Mouse (Mus musculus) layer of hippocampus, adult 6 months (tissue): ENCODE results near the gene Igfbp3. TPM values are rescaled to one million over a fixed set of nuclear protein-coding genes. Genes with fewer than 3 reads are reported as not detected.

ENCODE experiments used
- long read RNA-seq, 2 experiments: library from polyadenylated mRNA; unstranded; transcript quantifications; one replicate each; pipeline ENCODE4 v2.0.0; 2019 to 2020
- polyA plus RNA-seq: library from polyadenylated mRNA; unstranded; fragments of <200 nt; fragmentation: Nextera tagmentation; gene quantifications from 2 replicates; pipeline ENCODE4 v1.2.3, GENCODE M21; 2021

Gene Igfbp3
- 12.0 and 12.3 TPM in 2 replicates for polyA plus RNA-seq
- long read RNA-seq, experiment 1, transcript Igfbp3-201 (5 exons, 2,421 nt), result major isoform, 28 of 33 reads
- long read RNA-seq, experiment 1, partial matches to known transcripts, result 5 of 33 reads
- long read RNA-seq, experiment 1, other reads (novel, unspliced or antisense), result 0 of 33 reads
- long read RNA-seq, experiment 2, transcript Igfbp3-201 (5 exons, 2,421 nt), result major isoform, 85 of 87 reads
- long read RNA-seq, experiment 2, partial matches to known transcripts, result 1 of 87 reads
- long read RNA-seq, experiment 2, other reads (novel, unspliced or antisense), result 0 of 87 reads

DNA sequence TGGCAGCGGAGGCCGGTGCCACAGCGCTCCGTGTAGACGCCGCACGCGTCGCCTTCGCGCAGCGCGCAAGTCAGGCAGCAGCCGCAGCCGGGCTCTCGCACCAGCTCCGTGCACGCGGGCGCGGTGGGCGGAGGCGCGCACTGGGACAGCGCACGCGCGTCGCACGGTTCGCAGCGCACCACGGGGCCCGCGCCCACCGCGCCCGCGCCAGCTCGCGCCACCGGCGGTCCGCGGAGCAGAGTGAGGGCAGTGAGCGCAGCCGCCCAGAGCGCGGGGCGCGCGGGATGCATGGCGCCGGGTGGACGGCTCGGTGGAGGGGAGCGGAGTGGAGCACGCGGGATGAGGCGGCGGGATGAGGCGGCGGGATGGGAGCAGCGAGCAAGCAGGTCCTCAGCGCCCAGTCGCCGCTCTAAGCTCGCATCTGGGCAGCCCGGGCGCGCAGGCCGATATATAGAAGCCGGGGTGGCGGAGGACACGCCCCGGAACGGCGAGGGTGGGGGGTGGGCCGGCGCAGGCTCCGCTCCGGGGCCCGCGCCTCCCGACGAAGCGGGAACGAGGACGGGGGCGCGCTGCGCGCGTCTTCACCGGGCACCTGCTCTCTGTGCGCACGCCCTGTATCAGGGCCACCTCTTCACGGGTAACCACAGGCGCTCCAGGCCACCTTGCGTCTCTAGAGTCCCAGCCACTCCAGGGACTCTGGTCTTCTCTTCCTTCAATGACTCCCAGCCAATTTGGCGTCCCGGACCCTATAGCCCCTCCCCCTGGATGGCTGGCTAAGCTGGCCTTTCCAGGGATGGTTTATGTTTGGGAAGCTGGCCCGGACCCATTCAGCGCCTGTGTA is at the start of gene Igfbp3:
Gene Igfbp3 (minus strand): TSS at position 423 of the 841 bp plus-strand sequence.

DNA sequence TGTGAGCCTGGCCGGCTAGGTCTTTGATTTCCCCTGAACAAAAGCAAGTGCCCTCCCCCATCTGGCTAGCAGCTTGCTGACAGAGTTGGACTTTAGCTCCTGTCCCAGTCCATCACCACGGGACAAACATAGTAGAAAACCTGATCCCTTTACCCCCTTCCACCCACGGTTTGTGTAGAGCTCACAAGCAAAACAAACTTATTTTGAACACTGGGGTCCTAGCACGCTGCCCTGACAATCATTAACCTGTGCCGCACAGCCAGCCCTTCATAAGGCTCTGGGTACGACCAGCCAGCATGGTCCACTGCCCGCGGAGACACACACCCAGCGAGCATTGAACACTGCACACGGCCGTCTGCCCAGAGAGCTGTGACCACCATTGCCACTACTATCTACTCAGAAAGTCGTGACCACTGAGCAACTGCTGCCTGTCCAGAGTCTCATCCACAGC is 16.2 kb downstream of the Igfbp3 start, which contains the start of gene Igfbp1:
Gene Igfbp1 (plus strand): TSS at position 292 of the 451 bp plus-strand sequence.

DNA sequence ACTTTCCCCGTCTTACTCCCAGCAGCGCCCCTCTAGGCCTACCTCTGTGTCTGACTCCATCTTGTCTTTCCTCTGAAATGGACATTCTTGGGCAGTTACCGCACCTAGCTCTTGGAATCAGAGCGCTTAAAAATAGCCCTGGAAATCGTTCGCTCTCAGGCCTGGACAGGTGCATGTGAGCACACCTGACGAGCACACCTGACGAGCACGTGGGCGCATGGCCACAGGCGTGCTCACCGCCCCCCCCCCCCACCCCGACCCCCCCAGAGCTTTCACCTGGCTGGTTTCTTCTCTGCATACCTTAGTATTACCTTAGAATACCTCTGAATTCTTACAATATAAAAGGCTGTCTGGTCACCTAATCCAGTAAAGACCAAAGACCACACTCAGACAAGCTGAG is 25.3 kb downstream of the Igfbp3 start, which contains the start of gene Gm11985:
Gene Gm11985 (minus strand): TSS at position 101 of the 400 bp plus-strand sequence.

Other genes with a start within 250 kb of the Igfbp3 start
- gene Adcy1, start 150.4 kb downstream of the Igfbp3 start, polyA plus RNA-seq, result 21.7 and 21.8 TPM in 2 replicates
- not detected in 2 replicates for gene Gm11985, start 25.4 kb downstream of the Igfbp3 start, polyA plus RNA-seq
- gene Igfbp1, start 16.1 kb downstream of the Igfbp3 start, polyA plus RNA-seq, result not detected in 2 replicates